Mouse (Mus musculus) liver, postnatal 0 days (tissue): Measurements from ENCODE around the gene Atp8a2.

Experiments
- CTCF ChIP-seq: sonication (generic); IDR thresholded peaks from 2 replicates; pipeline ENCODE4 v1.5.1; 2016; ENCODE audit warnings: antibody characterized with exemption, low read depth
- EP300 ChIP-seq: IDR thresholded peaks from 2 replicates; pipeline ENCODE4 v1.6.1; 2016; ENCODE audit warnings: antibody characterized with exemption, low read depth, mild to moderate bottlenecking

- TF ChIP-seq CTCF, result no peak
- TF ChIP-seq EP300, result no peak
Observed at GRCm38 (mm10) chr14:60082771-60083170, 114.2 kb downstream of the Atp8a2 start.
